Mouse (Mus musculus) colon, adult 2 months (tissue): ENCODE data around the gene Bank1. TPM values are rescaled to one million over a fixed set of nuclear protein-coding genes. Genes with fewer than 3 reads are reported as not detected.

ENCODE experiments used
- polyA plus RNA-seq: library from polyadenylated mRNA; depleted of rRNA; stranded (reverse); fragments of >200 nt; gene quantifications from 2 replicates; pipeline ENCODE4 v1.2.3, GENCODE M21; 2012; rRNA removed

Bank1 gene
- 0.35 and 0.52 TPM in 2 replicates for polyA plus RNA-seq

DNA sequence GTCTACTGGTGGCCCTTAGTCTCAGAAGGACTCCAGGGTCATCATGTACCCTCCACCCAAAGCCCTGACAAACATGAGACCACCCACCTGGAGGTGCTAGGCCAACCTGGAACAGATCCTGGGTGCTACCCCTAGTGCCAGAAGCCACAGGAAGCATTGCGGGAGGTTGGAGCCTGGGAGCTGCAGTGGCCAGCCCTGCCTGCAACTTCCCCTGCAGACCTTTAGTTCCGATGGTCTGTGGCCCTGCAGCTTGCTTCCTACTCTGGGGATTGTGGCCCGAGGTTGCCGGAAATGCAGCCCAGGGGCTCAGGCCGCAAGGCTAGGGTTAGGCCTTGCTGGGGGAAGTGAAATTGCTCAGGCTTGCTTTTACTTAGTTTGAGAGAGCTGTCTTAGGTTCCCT is at the start of gene Bank1:
Bank1 (minus strand) TSS at position 284 of the 400 bp plus-strand sequence.

